Mouse (Mus musculus) heart, embryonic 11.5 days (tissue): ENCODE results near the gene Pgp. TPM values are rescaled to one million over a fixed set of nuclear protein-coding genes. Genes with fewer than 3 reads are reported as not detected.

Source experiments
- ATAC-seq: fragments of 200-750 bp; cut with Nextera tagmentation; replicated peaks from 2 replicates; pipeline ENCODE4 v1.8.0; 2017; ENCODE audit warnings: moderate library complexity; ENCODE audit not compliant: insufficient number of reproducible peaks, low FRiP score, low TSS enrichment
- H3K27ac ChIP-seq: fragments of 300-500 bp; sonication (generic); 2 replicates; pipeline ENCODE4 v1.5.1; 2014; ENCODE audit warnings: mild to moderate bottlenecking, low read depth, low read length
- H3K27me3 ChIP-seq: fragments of 300-500 bp; sonication (generic); 2 replicates; pipeline ENCODE4 v1.6.1; 2014; ENCODE audit warnings: mild to moderate bottlenecking, low read length, mixed read lengths; ENCODE audit not compliant: control insufficient read depth, insufficient read depth
- H3K36me3 ChIP-seq: fragments of 300-500 bp; sonication (generic); 2 replicates; pipeline ENCODE4 v1.6.1; 2014; ENCODE audit warnings: mild to moderate bottlenecking, low read length, moderate library complexity, mixed read lengths; ENCODE audit not compliant: control insufficient read depth, insufficient read depth
- H3K4me1 ChIP-seq: fragments of 300-500 bp; sonication (generic); 2 replicates; pipeline ENCODE4 v1.6.1; 2014; ENCODE audit warnings: low read length; ENCODE audit not compliant: control insufficient read depth, insufficient read depth
- H3K4me2 ChIP-seq: fragments of 300-500 bp; sonication (generic); 2 replicates; pipeline ENCODE4 v1.6.1; 2014; ENCODE audit warnings: mild to moderate bottlenecking, moderate library complexity
- H3K4me3 ChIP-seq: fragments of 300-500 bp; sonication (generic); 2 replicates; pipeline ENCODE4 v1.5.1; 2014; ENCODE audit warnings: low read depth, low read length
- H3K9ac ChIP-seq: fragments of 300-500 bp; sonication (generic); 2 replicates; pipeline ENCODE4 v1.6.1; 2014; ENCODE audit warnings: mild to moderate bottlenecking, low read depth, low read length, moderate library complexity
- H3K9me3 ChIP-seq: fragments of 300-500 bp; sonication (generic); replicated peaks from 2 replicates; pipeline ENCODE4 v1.6.1; 2016; ENCODE audit warnings: low read length; ENCODE audit not compliant: control insufficient read depth
- WGBS: fragments of 180-500 bp; shearing (Covaris S2); extraction: QIAGEN DNeasy Blood & Tissue Kit; methylation state at CpG from one replicate; pipeline ENCODE4 v1.1.7; 2014; ENCODE audit not compliant: insufficient replicate concordance; 5-methylcytosine and 5-hydroxymethylcytosine counted together
- polyA plus RNA-seq: library from polyadenylated mRNA; unstranded; fragments of >200 nt; fragmentation: Nextera tagmentation; extraction: Ambion mirVana; gene quantifications from 2 replicates; pipeline ENCODE4 v1.2.1, GENCODE M21; 2014

The Pgp gene
- polyA plus RNA-seq, 1 experiment from 2014 or later: 75.8 TPM

DNA sequence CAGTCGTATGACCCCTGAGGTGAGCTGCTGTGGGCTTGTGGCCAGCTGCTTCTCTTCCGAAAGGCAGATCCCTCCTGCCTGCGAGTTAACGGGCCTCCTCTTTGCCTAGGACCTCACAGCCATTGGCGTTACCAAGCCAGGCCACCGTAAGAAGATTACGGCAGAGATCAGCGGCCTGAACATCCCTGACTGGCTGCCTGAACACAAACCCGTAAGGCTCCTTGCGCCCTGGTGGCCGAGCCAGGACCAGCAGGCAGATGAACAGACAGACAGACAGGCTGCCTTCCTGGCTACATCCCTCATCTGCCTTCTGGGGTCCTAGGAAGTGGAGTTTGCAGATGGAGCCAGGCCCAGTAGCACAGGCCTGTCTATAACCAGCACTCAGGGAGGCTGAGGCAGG, 32.0 kb downstream of the Pgp start:
- peaks cover 12% of the 10 kb centered on the region for H3K27me3 ChIP-seq
- no peak for ATAC-seq
- peaks cover 9% of the 10 kb centered on the region for H3K4me1 ChIP-seq
- H3K4me3 ChIP-seq: no peak overlapping the region
- 33% methylated on average over 11 of the region's 11 CpGs for WGBS
- H3K36me3 ChIP-seq: no peaks in the 10 kb centered on the region
- H3K9me3 ChIP-seq: no peaks in the 10 kb centered on the region
- no peak overlapping the region for H3K27ac ChIP-seq
- no peak overlapping the region for H3K4me2 ChIP-seq
- no peak overlapping the region for H3K9ac ChIP-seq

- H3K4me3 ChIP-seq: no peak overlapping the region
- peaks cover 6% of the 10 kb centered on the region for H3K36me3 ChIP-seq
- H3K9ac ChIP-seq: no peak overlapping the region
- no peak overlapping the region for H3K27ac ChIP-seq
- peaks cover 14% of the 10 kb centered on the region for H3K27me3 ChIP-seq
- no peaks in the 10 kb centered on the region for H3K9me3 ChIP-seq
- no peak overlapping the region for H3K4me2 ChIP-seq
- H3K4me1 ChIP-seq: peaks cover 11% of the 10 kb centered on the region
- no peak for ATAC-seq
- whole genome bisulfite sequencing: 86% methylated on average over 10 of the region's 10 CpGs
Observed at GRCm38 (mm10) chr17:24504085-24504484, 33.9 kb downstream of the Pgp start.

GRCm38 (mm10) chr17:24505286-24505955, 35.2 kb downstream of the Pgp start:
- H3K4me1 ChIP-seq: peaks cover 11% of the 10 kb centered on the region
- WGBS: 86% methylated on average over 30 of the region's 30 CpGs
- H3K4me3 ChIP-seq: no peak overlapping the region
- no peaks in the 10 kb centered on the region for H3K9me3 ChIP-seq
- H3K36me3 ChIP-seq: peaks cover 16% of the 10 kb centered on the region
- H3K27ac ChIP-seq: no peak overlapping the region
- peaks cover 14% of the 10 kb centered on the region for H3K27me3 ChIP-seq
- H3K9ac ChIP-seq: no peak overlapping the region
- ATAC-seq: no peak
- no peak overlapping the region for H3K4me2 ChIP-seq

DNA sequence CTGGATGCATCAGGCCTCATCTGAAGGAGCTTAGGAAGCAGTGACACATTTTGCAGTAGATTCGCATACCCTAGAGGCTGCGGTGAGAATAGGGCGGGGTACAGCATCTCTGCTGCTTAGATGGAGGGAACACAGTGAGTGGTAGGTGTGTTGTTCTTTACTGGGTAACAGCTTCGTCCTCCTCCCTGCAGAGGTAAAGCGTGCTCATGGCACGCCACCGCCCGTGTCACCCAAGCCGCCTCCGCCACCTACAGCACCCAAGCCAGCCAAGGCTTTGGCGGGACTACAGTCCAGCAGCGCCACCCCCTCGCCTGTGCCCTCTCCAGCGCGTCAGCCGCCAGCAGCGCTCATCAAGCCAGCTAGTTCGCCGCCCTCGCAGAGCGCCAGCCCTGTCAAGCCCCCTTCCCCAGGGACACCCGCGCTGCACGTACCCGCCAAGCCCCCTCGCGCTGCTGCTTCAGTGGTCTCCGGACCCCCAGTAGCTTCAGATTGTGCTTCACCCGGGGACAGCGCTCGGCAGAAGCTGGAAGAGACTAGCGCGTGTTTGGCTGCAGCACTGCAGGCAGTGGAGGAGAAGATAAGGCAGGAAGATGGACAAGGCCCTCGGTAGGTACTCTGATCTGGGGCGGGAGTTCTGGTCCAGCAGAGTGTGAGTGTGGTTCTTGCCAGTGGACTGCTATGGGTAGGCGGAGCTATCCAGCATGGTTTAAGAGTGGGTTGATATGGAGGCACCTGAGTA, 36.3 kb downstream of the Pgp start:
- peak overlapping the region; percentile 70 for H3K4me2 ChIP-seq
- peaks cover 25% of the 10 kb centered on the region for H3K36me3 ChIP-seq
- H3K4me3 ChIP-seq: peak overlapping the region; percentile 29
- H3K9ac ChIP-seq: peak overlapping the region; percentile 50; the same call in 1 of the 2 replicates
- 16% methylated on average over 36 of the region's 36 CpGs for WGBS
- H3K9me3 ChIP-seq: no peaks in the 10 kb centered on the region
- peaks cover 11% of the 10 kb centered on the region for H3K4me1 ChIP-seq
- peaks cover 14% of the 10 kb centered on the region for H3K27me3 ChIP-seq
- ATAC-seq: no peak
- no peak overlapping the region for H3K27ac ChIP-seq

DNA sequence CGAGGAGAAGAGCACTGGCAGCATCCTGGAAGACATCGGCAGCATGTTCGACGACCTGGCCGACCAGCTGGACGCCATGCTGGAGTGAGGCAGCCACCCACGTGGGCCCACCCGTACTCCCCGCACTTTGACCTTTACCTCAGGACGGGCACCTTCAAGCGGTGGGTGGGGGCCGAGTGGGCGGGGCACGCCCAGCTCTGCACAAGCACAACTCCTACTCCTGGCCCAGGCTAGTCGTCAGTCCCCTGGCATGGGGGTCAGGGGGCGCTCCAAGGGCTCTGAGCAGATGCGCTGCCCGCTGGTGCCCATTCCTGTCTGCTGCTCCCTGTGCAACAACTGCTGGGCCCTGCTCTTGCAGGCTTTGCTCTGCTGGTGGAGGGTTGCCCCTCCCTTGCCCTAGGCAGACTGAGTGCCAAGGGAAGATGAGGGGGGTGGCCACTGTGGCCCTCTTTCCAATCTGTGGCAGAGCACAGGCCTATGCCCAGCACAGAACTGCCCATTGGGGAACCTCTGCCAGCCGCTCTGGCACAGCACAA, 37.0 kb downstream of the Pgp start:
- H3K4me3 ChIP-seq: no peak overlapping the region
- peaks cover 29% of the 10 kb centered on the region for H3K36me3 ChIP-seq
- no peak overlapping the region for H3K9ac ChIP-seq
- H3K27me3 ChIP-seq: peaks cover 14% of the 10 kb centered on the region
- peak overlapping the region; percentile 70; the same call in 1 of the 2 replicates for H3K4me2 ChIP-seq
- ATAC-seq: no peak
- 44% methylated on average over 19 of the region's 19 CpGs for WGBS
- peaks cover 11% of the 10 kb centered on the region for H3K4me1 ChIP-seq
- H3K27ac ChIP-seq: no peak overlapping the region
- no peaks in the 10 kb centered on the region for H3K9me3 ChIP-seq

GRCm38 (mm10) chr17:24507806-24508460, 37.7 kb downstream of the Pgp start:
- no peak for ATAC-seq
- 83% methylated on average over 12 of the region's 12 CpGs for WGBS

GRCm38 (mm10) chr17:24513609-24514008, 43.4 kb downstream of the Pgp start:
- 0 out of 2 replicates have a peak, but pooled peaks have one; percentile 12 for ATAC-seq
- no peak overlapping the region for H3K27ac ChIP-seq
- H3K27me3 ChIP-seq: no peaks in the 10 kb centered on the region
- peaks cover 46% of the 10 kb centered on the region for H3K36me3 ChIP-seq
- WGBS: 59% methylated on average over 5 of the region's 5 CpGs
- no peak overlapping the region for H3K4me3 ChIP-seq
- no peak overlapping the region for H3K9ac ChIP-seq
- H3K4me2 ChIP-seq: no peak overlapping the region
- H3K9me3 ChIP-seq: no peaks in the 10 kb centered on the region
- no peaks in the 10 kb centered on the region for H3K4me1 ChIP-seq

More at GRCm38 (mm10) chr17:24507806-24508460, 37.7 kb downstream of the Pgp start:
- Histone ChIP-seq H3K9ac (no peak overlapping the region), H3K36me3 (peaks cover 29% of the 10 kb centered on the region), H3K27ac (no peak overlapping the region), H3K4me3 (no peak overlapping the region), H3K4me2 (no peak overlapping the region), H3K9me3 (no peaks in the 10 kb centered on the region), H3K27me3 (peaks cover 14% of the 10 kb centered on the region), H3K4me1 (peaks cover 11% of the 10 kb centered on the region)
